Mouse (Mus musculus): ENCODE measurements around the gene Rarres2.
A peak's percentile ranks its signal among the peaks of the same experiment; 100 is the strongest.

The Rarres2 gene

GRCm38 (mm10) chr6:48572572-48573061 lies at the start of gene Rarres2:
Gene Rarres2 (minus strand): TSS chr6:48572789.
- DNase-seq (ENCODE audit: low spot score) = no peak

- no peak for DNase-seq (ENCODE audit: low spot score)
These were observed 47.4 kb upstream of the Rarres2 start for GRCm38 (mm10) chr6:48620031-48620430.

- no peak for DNase-seq (ENCODE audit: low spot score)
These were observed 42.2 kb upstream of the Rarres2 start for GRCm38 (mm10) chr6:48614756-48615155.

- DNase-seq (ENCODE audit: low spot score) = no peak
These were observed 40.9 kb upstream of the Rarres2 start for GRCm38 (mm10) chr6:48613464-48613863.

- DNase-seq (ENCODE audit: low spot score) = no peak
These were observed 38.1 kb upstream of the Rarres2 start for GRCm38 (mm10) chr6:48610657-48611056.

GRCm38 (mm10) chr6:48609512-48609911 lies 36.9 kb upstream of the Rarres2 start:
- DNase-seq (ENCODE audit: low spot score) = no peak

GRCm38 (mm10) chr6:48608124-48608523 lies 35.5 kb upstream of the Rarres2 start:
- DNase-seq (ENCODE audit: low spot score) = no peak

GRCm38 (mm10) chr6:48602080-48602741 lies 29.6 kb upstream of the Rarres2 start:
- no peak for DNase-seq (ENCODE audit: low spot score)

GRCm38 (mm10) chr6:48601271-48602079 lies 28.9 kb upstream of the Rarres2 start, which contains the start of gene Zfp775:
Gene Zfp775 (plus strand): TSS chr6:48602063.
- peak; percentile 96 for DNase-seq (ENCODE audit: low spot score)

- DNase-seq (ENCODE audit: low spot score) = no peak
These were observed 28.0 kb upstream of the Rarres2 start for GRCm38 (mm10) chr6:48600594-48600993.

GRCm38 (mm10) chr6:48597233-48597625 lies 24.6 kb upstream of the Rarres2 start:
- no peak for DNase-seq (ENCODE audit: low spot score)

- no peak for DNase-seq (ENCODE audit: low spot score)
These were observed 24.1 kb upstream of the Rarres2 start for GRCm38 (mm10) chr6:48596545-48597232.

GRCm38 (mm10) chr6:48595278-48595677 lies 22.7 kb upstream of the Rarres2 start:
- no peak for DNase-seq (ENCODE audit: low spot score)

- DNase-seq (ENCODE audit: low spot score) = peak; percentile 28
These were observed 21.6 kb upstream of the Rarres2 start for GRCm38 (mm10) chr6:48594043-48594738.

- peak; percentile 95 for DNase-seq (ENCODE audit: low spot score)
These were observed 20.8 kb upstream of the Rarres2 start, which contains the start of the genes Repin1 and Gm44965 for GRCm38 (mm10) chr6:48593158-48594042. Gene Repin1 (plus strand): TSS chr6:48593883. Gene Gm44965 (plus strand): TSS chr6:48593941.

GRCm38 (mm10) chr6:48591871-48592270 lies 19.3 kb upstream of the Rarres2 start:
- DNase-seq (ENCODE audit: low spot score) = no peak

- no peak for DNase-seq (ENCODE audit: low spot score)
These were observed 18.7 kb upstream of the Rarres2 start for GRCm38 (mm10) chr6:48591221-48591845.

GRCm38 (mm10) chr6:48589194-48589750 lies 16.7 kb upstream of the Rarres2 start, which contains the start of gene Gm45021:
Gene Gm45021 (plus strand): TSS chr6:48589610.
- DNase-seq (ENCODE audit: low spot score) = no peak

GRCm38 (mm10) chr6:48582037-48582436 lies 9.4 kb upstream of the Rarres2 start:
- peak; percentile 33 for DNase-seq (ENCODE audit: low spot score)

- DNase-seq (ENCODE audit: low spot score) = no peak
These were observed 8.7 kb upstream of the Rarres2 start for GRCm38 (mm10) chr6:48581257-48581656.
